ENCODE assay signal across 7 mouse cellular contexts in genomic region chr2:164769258-164770037, GRCm38 (mm10). TPM values are rescaled to one million over a fixed set of nuclear protein-coding genes. Genes with fewer than 3 reads are reported as not detected.
DNase-seq lines count a peak whose midpoint lies in the region; ATAC-seq lines count a peak whose summit lies in the region.

Gene Ube2c, plus strand, starts transcription at chr2:164769898.

- H3K27ac ChIP-seq in intestine, embryonic 15.5 days, result peak within 1 kb of the TSS; percentile 78
- peak within 1 kb of the TSS; percentile 98 for H3K27ac ChIP-seq in midbrain, embryonic 10.5 days (replicated peaks)

- H3K9me3 ChIP-seq in intestine, embryonic 15.5 days, result no peaks in the 10 kb centered on the region
- no peaks in the 10 kb centered on the region for H3K9me3 ChIP-seq in midbrain, embryonic 10.5 days (replicated peaks)

- WGBS in intestine, embryonic 15.5 days, result 2% methylated on average over 53 of the region's 53 CpGs
- 2% methylated on average over 53 of the region's 53 CpGs for WGBS in midbrain, embryonic 10.5 days

- peak; percentile 99 for DNase-seq in adrenal gland, adult 2 months
- DNase-seq in embryo, embryonic 11.5 days (ENCODE audit: low read depth, low spot score), result peak; percentile 98
- peak; percentile 96 to 97 for DNase-seq in gastrocnemius, postnatal 36 days
- DNase-seq in left cerebral cortex, postnatal 25 days (ENCODE audit: low spot score in 2 of 2), result peak; percentile 97 to 99
- DNase-seq in midbrain, embryonic 10.5 days (ENCODE audit: low spot score), result peak; percentile 99
- DNase-seq in right cerebral cortex, postnatal 4 days, result peak; percentile 96

- H3K27me3 ChIP-seq in intestine, embryonic 15.5 days (replicated peaks), result no peaks in the 10 kb centered on the region
- no peaks in the 10 kb centered on the region for H3K27me3 ChIP-seq in midbrain, embryonic 10.5 days (ENCODE audit: low read depth, poor library complexity, severe bottlenecking)

- ATAC-seq in intestine, embryonic 15.5 days, result peak; percentile 98

- intact Hi-C loops in gastrocnemius, postnatal 36 days (cut with DNase I), result no loop called here
- intact Hi-C loops in left cerebral cortex, postnatal 25 days (cut with DNase I), result no loop called here

- H3K9ac ChIP-seq in intestine, embryonic 15.5 days, result peak within 1 kb of the TSS; percentile 83

- peak within 1 kb of the TSS; percentile 95 for H3K4me3 ChIP-seq in intestine, embryonic 15.5 days (replicated peaks)
- H3K4me3 ChIP-seq in midbrain, embryonic 10.5 days, result peak within 1 kb of the TSS; percentile 99

- H3K36me3 ChIP-seq in intestine, embryonic 15.5 days, result peaks cover 18% of the 10 kb centered on the region
- H3K36me3 ChIP-seq in midbrain, embryonic 10.5 days, result peaks cover 70% of the 10 kb centered on the region

- peaks cover 20% of the 10 kb centered on the region for H3K4me1 ChIP-seq in intestine, embryonic 15.5 days (replicated peaks)
- peaks cover 26% of the 10 kb centered on the region for H3K4me1 ChIP-seq in midbrain, embryonic 10.5 days

- H3K4me2 ChIP-seq in intestine, embryonic 15.5 days (replicated peaks), result peak within 1 kb of the TSS; percentile 84

RNA-seq across cellular contexts. Expression of gene Ube2c, which starts in this region (rescaled TPM):
- total RNA-seq in adrenal gland, adult 2 months (2021), result 1 to 10 TPM; 2.5 to 5.2 TPM
- polyA plus RNA-seq in adrenal gland, adult 2 months (2012; rRNA removed), result 7.1 and 9.1 TPM in 2 replicates
- 1 to 10 TPM; 1.0 to 1.4 TPM for total RNA-seq in gastrocnemius, postnatal 36 days (2021)
- 431 and 439 TPM in 2 replicates for polyA plus RNA-seq in intestine, embryonic 15.5 days (2015; fragmentation: Nextera tagmentation; extraction: Ambion mirVana)
- total RNA-seq in left cerebral cortex, postnatal 25 days (2021), result under 1 TPM; 0.60 to 0.89 TPM
- polyA plus RNA-seq in midbrain, embryonic 10.5 days (2016; fragmentation: Nextera tagmentation; extraction: Ambion mirVana), result 575 and 639 TPM in 2 replicates

Comparison
In these comparisons a context has a peak if more than half of its experiments do, and no peak if none do; other contexts are left out.
1. Peak in every context shown above with its lines: DNase-seq, ATAC-seq, H3K4me3 ChIP-seq and H3K27ac ChIP-seq.
2. RNA of gene Ube2c (polyA plus RNA-seq): 575 to 639 TPM in midbrain, embryonic 10.5 days and 431 to 439 TPM in intestine, embryonic 15.5 days; 7.1 to 9.1 TPM in adrenal gland, adult 2 months; every median in the first group is over 10 times any median in the second.
3. Peak in DNase-seq in left cerebral cortex, postnatal 25 days; RNA of the gene not detected or under 1 TPM.